Mouse (Mus musculus): Measurements from ENCODE around the gene Itgbl1. TPM values are rescaled to one million over a fixed set of nuclear protein-coding genes. Genes with fewer than 3 reads are reported as not detected.

Gene Itgbl1
- total and polyA plus RNA-seq, 2 experiments from 2014 or later = 2.0 to 3.5 TPM

DNA sequence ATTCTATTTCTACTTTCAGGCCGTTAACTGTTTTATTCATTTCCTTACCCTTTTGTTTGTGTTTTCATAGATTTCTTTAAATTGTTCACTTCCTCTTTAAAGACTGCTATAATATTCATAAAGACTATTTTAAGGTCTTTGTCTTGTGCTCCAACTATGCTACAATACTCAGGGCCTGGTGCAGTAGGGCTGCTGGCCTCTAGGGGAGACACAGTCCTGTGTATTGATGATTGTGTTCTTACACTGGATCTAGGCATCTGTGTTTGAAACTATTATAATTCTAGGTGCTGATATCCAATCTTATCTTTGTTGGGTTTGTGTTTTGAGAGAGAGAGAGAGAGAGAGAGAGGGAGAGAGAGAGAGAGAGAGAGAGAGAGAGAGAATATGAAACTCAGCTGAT lies 268.1 kb downstream of the Itgbl1 start:
- Histone ChIP-seq H3K27me3 (ENCODE audit: insufficient read depth, low read length) (no peaks in the 10 kb centered on the region), H3K4me2 (ENCODE audit: low read depth, low read length) (no peak overlapping the region), H3K9me3 (ENCODE audit: low read length) (no peaks in the 10 kb centered on the region), H3K9ac (replicated peaks; ENCODE audit: low read length) (no peak overlapping the region), H3K36me3 (ENCODE audit: insufficient read depth, low read length) (no peaks in the 10 kb centered on the region), H3K27ac (no peak overlapping the region), H3K4me3 (ENCODE audit: low read length) (no peak overlapping the region), H3K4me1 (ENCODE audit: insufficient read depth, low read length) (no peaks in the 10 kb centered on the region)
- DNase-seq (ENCODE audit: low spot score) (no peak), ATAC-seq (no peak)
- WGBS = 92% methylated on average over 1 of the region's 1 CpGs
- peak; percentile 54 for TF ChIP-seq CTCF (IDR thresholded peaks at IDR 0.05; ENCODE audit: low read depth)

DNA sequence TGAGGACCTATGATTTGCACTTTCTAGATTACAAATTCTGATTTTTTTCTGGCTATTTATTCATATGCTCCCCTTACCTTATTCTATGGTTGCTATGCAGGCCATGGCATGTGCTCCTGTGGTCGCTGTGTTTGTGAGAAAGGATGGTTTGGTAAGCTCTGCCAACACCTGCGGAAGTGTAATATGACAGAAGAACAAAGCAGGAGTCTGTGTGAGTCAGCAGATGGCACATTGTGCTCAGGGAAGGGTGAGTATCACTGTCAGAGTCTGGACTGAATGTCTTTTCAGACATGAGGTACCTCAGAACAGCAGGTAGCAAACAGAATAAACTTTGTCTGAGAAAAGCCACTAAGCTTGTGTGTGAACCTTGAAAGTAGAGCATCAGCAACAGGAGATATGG lies 306.8 kb downstream of the Itgbl1 start:
- no peaks in the 10 kb centered on the region for H3K4me1 ChIP-seq (ENCODE audit: insufficient read depth, low read length)
- no peak overlapping the region for H3K4me2 ChIP-seq (ENCODE audit: low read depth, low read length)
- WGBS = 40% methylated on average over 2 of the region's 2 CpGs
- no peak for TF ChIP-seq CTCF (IDR thresholded peaks at IDR 0.05; ENCODE audit: low read depth)
- no peak overlapping the region for H3K27ac ChIP-seq
- DNase-seq (ENCODE audit: low spot score) (peak; percentile 28), ATAC-seq (0 out of 2 replicates have a peak, but pooled peaks have one; percentile 27)
- H3K27me3 ChIP-seq (ENCODE audit: insufficient read depth, low read length) = no peaks in the 10 kb centered on the region
- H3K9ac ChIP-seq (replicated peaks; ENCODE audit: low read length) = no peak overlapping the region
- no peaks in the 10 kb centered on the region for H3K36me3 ChIP-seq (ENCODE audit: insufficient read depth, low read length)
- H3K9me3 ChIP-seq (ENCODE audit: low read length) = no peaks in the 10 kb centered on the region
- H3K4me3 ChIP-seq (ENCODE audit: low read length) = no peak overlapping the region

DNA sequence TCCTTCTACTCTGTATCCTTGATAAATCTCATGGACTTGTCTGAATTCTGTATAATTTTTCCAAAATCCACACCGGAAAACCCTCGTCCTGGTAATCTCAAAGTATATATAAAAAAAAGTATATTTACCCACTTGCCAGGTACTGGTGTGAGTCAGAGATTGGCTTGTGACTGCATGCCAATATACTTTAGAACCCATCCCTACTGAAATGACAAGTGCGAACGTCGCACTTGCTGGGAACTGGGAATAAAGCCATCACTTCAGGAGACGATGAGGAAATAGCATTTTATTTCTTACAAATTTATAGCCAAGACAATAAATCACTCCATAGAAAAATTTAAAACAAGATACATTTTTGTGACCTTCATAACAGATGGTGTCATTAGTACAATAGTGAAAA lies 308.2 kb downstream of the Itgbl1 start:
- no peak for DNase-seq (ENCODE audit: low spot score)
- ATAC-seq = no peak
- no peak overlapping the region for H3K4me2 ChIP-seq (ENCODE audit: low read depth, low read length)

DNA sequence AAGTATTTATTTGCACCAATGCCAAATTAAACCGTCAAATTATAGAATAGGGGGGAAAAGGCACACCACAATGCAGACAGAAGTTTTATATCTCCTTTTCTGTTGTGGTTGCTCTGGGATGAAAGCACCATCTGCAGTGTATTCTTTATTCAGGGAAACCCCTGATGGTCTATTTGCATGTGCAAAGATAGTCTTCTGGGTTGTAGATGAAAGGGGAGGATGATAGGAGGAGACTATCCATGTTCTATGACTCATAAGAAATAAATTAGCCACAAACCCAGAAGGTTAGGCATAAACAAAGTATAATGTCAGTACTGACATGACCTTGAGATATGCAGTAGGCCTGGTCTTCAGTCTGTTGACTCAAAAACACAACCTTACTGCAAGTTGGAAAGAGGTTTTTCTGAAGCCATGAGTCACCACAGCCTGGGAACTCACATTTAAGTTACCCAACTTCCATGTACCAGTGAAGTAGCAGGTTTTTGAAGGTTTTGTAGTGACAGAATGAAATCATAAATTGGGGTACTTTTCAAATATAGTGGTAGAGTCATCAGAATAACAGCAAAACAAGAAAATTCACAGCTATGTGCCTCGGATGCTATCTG lies 330.9 kb downstream of the Itgbl1 start:
- no peak overlapping the region for H3K9ac ChIP-seq (replicated peaks; ENCODE audit: low read length)
- DNase-seq (ENCODE audit: low spot score) (no peak), ATAC-seq (no peak)
- H3K4me3 ChIP-seq (ENCODE audit: low read length) = no peak overlapping the region
- TF ChIP-seq CTCF (IDR thresholded peaks at IDR 0.05; ENCODE audit: low read depth) = no peak
- H3K4me1 ChIP-seq (ENCODE audit: insufficient read depth, low read length) = no peaks in the 10 kb centered on the region
- no peaks in the 10 kb centered on the region for H3K9me3 ChIP-seq (ENCODE audit: low read length)
- WGBS = 72% methylated on average over 2 of the region's 2 CpGs
- H3K27me3 ChIP-seq (ENCODE audit: insufficient read depth, low read length) = no peaks in the 10 kb centered on the region
- no peaks in the 10 kb centered on the region for H3K36me3 ChIP-seq (ENCODE audit: insufficient read depth, low read length)
- H3K27ac ChIP-seq = no peak overlapping the region
- H3K4me2 ChIP-seq (ENCODE audit: low read depth, low read length) = no peak overlapping the region

More for the DNA sequence above, 308.2 kb downstream of the Itgbl1 start:
- WGBS = 69% methylated on average over 6 of the region's 6 CpGs
- Histone ChIP-seq H3K27me3 (ENCODE audit: insufficient read depth, low read length) (no peaks in the 10 kb centered on the region), H3K9me3 (ENCODE audit: low read length) (no peaks in the 10 kb centered on the region), H3K4me1 (ENCODE audit: insufficient read depth, low read length) (no peaks in the 10 kb centered on the region), H3K9ac (replicated peaks; ENCODE audit: low read length) (no peak overlapping the region), H3K27ac (no peak overlapping the region), H3K36me3 (ENCODE audit: insufficient read depth, low read length) (no peaks in the 10 kb centered on the region), H3K4me3 (ENCODE audit: low read length) (no peak overlapping the region)
- no peak for TF ChIP-seq CTCF (IDR thresholded peaks at IDR 0.05; ENCODE audit: low read depth)

Other genes starting within 250 kb of the Itgbl1 start
- 42.6 and 45.5 TPM in 2 replicates for gene Nalcn, start 32.8 kb upstream of the Itgbl1 start, total RNA-seq (2014; rRNA removed)
- 12.8 TPM in 2 replicates for gene Nalcn, start 32.8 kb upstream of the Itgbl1 start, polyA plus RNA-seq (2015; fragmentation: Nextera tagmentation; extraction: Ambion mirVana)

All from hindbrain, postnatal 0 days (tissue).